Mouse (Mus musculus) midbrain, postnatal 0 days (tissue): ENCODE measurements around the gene Micu1. TPM values are rescaled to one million over a fixed set of nuclear protein-coding genes. Genes with fewer than 3 reads are reported as not detected.

Experiments
- ATAC-seq: fragments of 200-750 bp; cut with Nextera tagmentation; 2 replicates; pipeline ENCODE4 v1.8.0; 2017; ENCODE audit warnings: moderate number of reproducible peaks, mild to moderate bottlenecking, moderate TSS enrichment, moderate library complexity; ENCODE audit not compliant: low FRiP score
- DNase-seq: peaks from one replicate; pipeline ENCODE4 v3.0.0-alpha.2; 2015; ENCODE audit warnings: low spot score
- H3K27ac ChIP-seq: fragments of 300-500 bp; sonication (generic); 2 replicates; pipeline ENCODE4 v1.5.1; 2014; ENCODE audit warnings: low read depth, mild to moderate bottlenecking, low read length, mixed read lengths
- H3K27me3 ChIP-seq: fragments of 300-500 bp; sonication (generic); 2 replicates; pipeline ENCODE4 v1.6.1; 2014; ENCODE audit warnings: low read length, control low read depth, mixed read lengths; ENCODE audit not compliant: insufficient read depth
- H3K36me3 ChIP-seq: fragments of 300-500 bp; sonication (generic); 2 replicates; pipeline ENCODE4 v1.6.1; 2014; ENCODE audit warnings: low read length, control low read depth, mixed read lengths; ENCODE audit not compliant: insufficient read depth
- H3K4me1 ChIP-seq: fragments of 300-500 bp; sonication (generic); 2 replicates; pipeline ENCODE4 v1.6.1; 2014; ENCODE audit warnings: mild to moderate bottlenecking, control low read depth, antibody characterized with exemption, low read length, mixed read lengths; ENCODE audit not compliant: insufficient read depth
- H3K4me2 ChIP-seq: fragments of 300-500 bp; sonication (generic); 2 replicates; pipeline ENCODE4 v1.6.1; 2014; ENCODE audit warnings: low read depth, mild to moderate bottlenecking, low read length, mixed read lengths; ENCODE audit not compliant: poor library complexity, severe bottlenecking
- H3K4me3 ChIP-seq: fragments of 300-500 bp; sonication (generic); 2 replicates; pipeline ENCODE4 v1.5.1; 2014; ENCODE audit warnings: low read depth, mild to moderate bottlenecking, low read length, moderate library complexity
- H3K9ac ChIP-seq: fragments of 300-500 bp; sonication (generic); replicated peaks from 2 replicates; pipeline ENCODE4 v1.6.1; 2014; ENCODE audit warnings: mild to moderate bottlenecking, low read length, moderate library complexity, mixed read lengths; ENCODE audit not compliant: poor library complexity, severe bottlenecking
- H3K9me3 ChIP-seq: fragments of 300-500 bp; sonication (generic); 2 replicates; pipeline ENCODE4 v1.6.1; 2016; ENCODE audit warnings: low read length, control low read depth
- CTCF ChIP-seq: IDR thresholded peaks from 2 replicates; pipeline ENCODE4 v1.5.1; 2016; ENCODE audit warnings: antibody characterized with exemption, mild to moderate bottlenecking
- WGBS: fragments of 180-500 bp; shearing (Covaris S2); extraction: QIAGEN DNeasy Blood & Tissue Kit; methylation state at CpG from one replicate; pipeline ENCODE4 v1.1.7; 2014; 5-methylcytosine and 5-hydroxymethylcytosine counted together
- polyA plus RNA-seq: library from polyadenylated mRNA; unstranded; fragments of >200 nt; fragmentation: Nextera tagmentation; extraction: Ambion mirVana; gene quantifications from 2 replicates; pipeline ENCODE4 v1.2.1, GENCODE M21; 2015
- total RNA-seq: library from RNA; depleted of rRNA; stranded (reverse); fragments of >200 nt; gene quantifications from 2 replicates; pipeline ENCODE4 v1.2.3, GENCODE M21; 2014

Gene Micu1
- total and polyA plus RNA-seq, 2 experiments from 2014 or later: 61.1 to 70.9 TPM

- Histone ChIP-seq H3K4me3 (no peak overlapping the region), H3K36me3 (peaks cover 33% of the 10 kb centered on the region), H3K27me3 (no peaks in the 10 kb centered on the region), H3K27ac (peak overlapping the region; percentile 93), H3K4me1 (peaks cover 38% of the 10 kb centered on the region), H3K4me2 (no peak overlapping the region; the same call in 1 of the 2 replicates), H3K9me3 (no peaks in the 10 kb centered on the region), H3K9ac (no peak overlapping the region)
- ATAC-seq (no peak), DNase-seq (no peak)
- TF ChIP-seq CTCF: no peak
- WGBS: 90% methylated on average over 4 of the region's 4 CpGs
These were observed 193.9 kb downstream of the Micu1 start for GRCm38 (mm10) chr10:59896211-59896610.

- H3K9ac ChIP-seq: peak overlapping the region; percentile 29; the same call in 1 of the 2 replicates
These were observed 194.6 kb downstream of the Micu1 start for GRCm38 (mm10) chr10:59896911-59897331.

GRCm38 (mm10) chr10:59897511-59897910 is 195.2 kb downstream of the Micu1 start:
- DNase-seq: peak; percentile 92
- no peak for TF ChIP-seq CTCF
- no peak overlapping the region for H3K4me3 ChIP-seq
- H3K9ac ChIP-seq: peak overlapping the region; percentile 29; the same call in 1 of the 2 replicates
- peak; percentile 16; the same call in 1 of the 2 replicates for ATAC-seq
- peak overlapping the region; percentile 18; the same call in 1 of the 2 replicates for H3K4me2 ChIP-seq
- peaks cover 23% of the 10 kb centered on the region for H3K36me3 ChIP-seq
- H3K9me3 ChIP-seq: no peaks in the 10 kb centered on the region
- no peaks in the 10 kb centered on the region for H3K27me3 ChIP-seq
- 7% methylated on average over 5 of the region's 5 CpGs for WGBS
- peak overlapping the region; percentile 93 for H3K27ac ChIP-seq
- H3K4me1 ChIP-seq: peaks cover 38% of the 10 kb centered on the region

More at GRCm38 (mm10) chr10:59896911-59897331, 194.6 kb downstream of the Micu1 start:
- H3K36me3 ChIP-seq: peaks cover 26% of the 10 kb centered on the region
- H3K4me1 ChIP-seq: peaks cover 38% of the 10 kb centered on the region
- peak overlapping the region; percentile 93 for H3K27ac ChIP-seq
- H3K9me3 ChIP-seq: no peaks in the 10 kb centered on the region
- ATAC-seq (peak; percentile 8; the same call in 1 of the 2 replicates), DNase-seq (peak; percentile 88)
- WGBS: 23% methylated on average over 3 of the region's 3 CpGs
- no peaks in the 10 kb centered on the region for H3K27me3 ChIP-seq
- H3K4me2 ChIP-seq: peak overlapping the region; percentile 18; the same call in 1 of the 2 replicates
- no peak overlapping the region for H3K4me3 ChIP-seq
- no peak for TF ChIP-seq CTCF

- ATAC-seq (no peak), DNase-seq (peak; percentile 56)
- Histone ChIP-seq H3K9me3 (no peaks in the 10 kb centered on the region), H3K36me3 (peaks cover 20% of the 10 kb centered on the region), H3K4me3 (no peak overlapping the region), H3K27ac (peak overlapping the region; percentile 93), H3K4me1 (peaks cover 44% of the 10 kb centered on the region), H3K9ac (peak overlapping the region; percentile 33; the same call in 1 of the 2 replicates), H3K4me2 (no peak overlapping the region), H3K27me3 (no peaks in the 10 kb centered on the region)
- WGBS: 37% methylated on average over 9 of the region's 9 CpGs
- no peak for TF ChIP-seq CTCF
These were observed 196.0 kb downstream of the Micu1 start for GRCm38 (mm10) chr10:59898180-59898778.

GRCm38 (mm10) chr10:59898935-59899334 is 196.7 kb downstream of the Micu1 start:
- Histone ChIP-seq H3K36me3 (peaks cover 20% of the 10 kb centered on the region), H3K4me3 (no peak overlapping the region), H3K27me3 (no peaks in the 10 kb centered on the region), H3K4me2 (no peak overlapping the region), H3K9me3 (no peaks in the 10 kb centered on the region), H3K9ac (0 out of 2 replicates have a peak overlapping the region, but pooled peaks have one; percentile 14), H3K4me1 (peaks cover 45% of the 10 kb centered on the region), H3K27ac (peak overlapping the region; percentile 93)
- WGBS: 22% methylated on average over 2 of the region's 2 CpGs
- ATAC-seq (no peak), DNase-seq (no peak)
- TF ChIP-seq CTCF: no peak
